Mouse (Mus musculus) retina, embryonic 14.5 days (tissue): ENCODE measurements around the gene Tnrc6c.

Source experiments
- DNase-seq: peaks from one replicate; pipeline ENCODE4 v3.0.0-alpha.2; 2015; ENCODE audit warnings: low spot score

Tnrc6c gene

GRCm38 (mm10) chr11:117792281-117792888 is 138.3 kb downstream of the Tnrc6c start:
- DNase-seq: peak; percentile 38

- DNase-seq: no peak
These were observed 140.0 kb downstream of the Tnrc6c start for GRCm38 (mm10) chr11:117794035-117794551.

GRCm38 (mm10) chr11:117796954-117797353 is 142.9 kb downstream of the Tnrc6c start:
- DNase-seq: no peak

GRCm38 (mm10) chr11:117797511-117798159 is 143.5 kb downstream of the Tnrc6c start, which contains the start of gene 6030468B19Rik:
Gene 6030468B19Rik (plus strand): TSS chr11:117797660.
- no peak for DNase-seq

- no peak for DNase-seq
These were observed 144.1 kb downstream of the Tnrc6c start for GRCm38 (mm10) chr11:117798160-117798541.

- no peak for DNase-seq
These were observed 145.1 kb downstream of the Tnrc6c start for GRCm38 (mm10) chr11:117799174-117799573.

GRCm38 (mm10) chr11:117800038-117800437 is 145.9 kb downstream of the Tnrc6c start:
- DNase-seq: no peak

- no peak for DNase-seq
These were observed 147.6 kb downstream of the Tnrc6c start for GRCm38 (mm10) chr11:117801650-117802049.

- DNase-seq: no peak
These were observed 149.1 kb downstream of the Tnrc6c start for GRCm38 (mm10) chr11:117803166-117803688.

GRCm38 (mm10) chr11:117806781-117807180 is 152.7 kb downstream of the Tnrc6c start:
- DNase-seq: no peak

GRCm38 (mm10) chr11:117809407-117810311 is 155.6 kb downstream of the Tnrc6c start, which contains the start of the genes Gm20708 and Syngr2:
Gene Gm20708 (plus strand): TSS chr11:117809668.
Gene Syngr2 (plus strand): TSS chr11:117809668.
- peak; percentile 85 for DNase-seq

- peak; percentile 88 for DNase-seq
These were observed 156.4 kb downstream of the Tnrc6c start for GRCm38 (mm10) chr11:117810401-117811046.
